Mouse (Mus musculus) Patski (cell line): ENCODE results near the gene Sdk1. TPM values are rescaled to one million over a fixed set of nuclear protein-coding genes. Genes with fewer than 3 reads are reported as not detected.

Source experiments
- ATAC-seq: fragments of 100-300 bp; one replicate; pipeline ENCODE4 v1.8.0; 2021
- CTCF ChIA-PET: fragments of 350-600 bp; sonication (Branson Sonifier 250); formaldehyde crosslinking; loops from one replicate; lab custom pipeline; 2022; ENCODE audit warnings: inconsistent platforms; lab: Charles Lee
- POLR2A ChIA-PET: fragments of 350-600 bp; sonication (Branson Sonifier 250); formaldehyde crosslinking; loops from one replicate; lab custom pipeline; 2022; ENCODE audit warnings: antibody characterized with exemption, inconsistent platforms; lab: Charles Lee
- DNase-seq: peaks from one replicate; pipeline ENCODE4 v3.0.0-alpha.2; 2011; ENCODE audit warnings: low read depth, low spot score
- H3K27me3 ChIP-seq: fragments of 371-371 bp; one replicate; pipeline ENCODE4 v1.5.1; 2021
- CTCF ChIP-seq: fragments of 100-300 bp; IDR thresholded peaks from one replicate; pipeline ENCODE4 v1.5.1; 2021
- in situ Hi-C: fragments of 300-500 bp; cut with MboI; formaldehyde crosslinking; loops from 3 replicates; pipeline ENCODE4 v1.11.1; 2018; ENCODE audit warnings: low pct_unique_long_range_greater_than_20kb, mixed read lengths
- polyA plus RNA-seq: library from polyadenylated mRNA; unstranded; gene quantifications from one replicate; pipeline ENCODE4 v1.2.3, GENCODE M21; 2021

Sdk1 gene
- polyA plus RNA-seq, 1 experiment from 2014 or later: 35.4 TPM

DNA sequence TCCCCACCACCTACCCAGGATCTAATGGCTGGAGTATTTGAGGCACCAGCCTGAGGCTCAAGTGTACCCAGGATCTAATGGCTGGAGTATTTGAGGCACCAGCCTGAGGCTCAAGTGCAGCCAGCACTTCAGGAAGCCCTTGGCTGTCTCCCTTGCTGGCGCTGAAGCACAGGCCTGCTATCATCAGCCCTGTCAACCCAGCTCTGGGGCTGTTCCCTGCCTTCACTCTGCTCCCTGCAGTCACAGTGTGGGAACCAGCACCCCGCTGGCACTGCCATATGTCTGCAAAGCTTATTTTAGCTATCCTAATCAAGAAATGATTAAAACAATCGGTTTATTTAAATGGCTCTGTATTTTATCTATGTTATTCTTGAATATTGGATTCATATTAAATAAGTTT, 457.1 kb downstream of the Sdk1 start:
- POLR2A ChIA-PET: no interaction called here
- TF ChIP-seq CTCF: no peak
- ATAC-seq (no peak), DNase-seq (no peak)
- in situ Hi-C loops: no loop called here
- CTCF ChIA-PET: no interaction called here
- no peaks in the 10 kb centered on the region for H3K27me3 ChIP-seq

DNA sequence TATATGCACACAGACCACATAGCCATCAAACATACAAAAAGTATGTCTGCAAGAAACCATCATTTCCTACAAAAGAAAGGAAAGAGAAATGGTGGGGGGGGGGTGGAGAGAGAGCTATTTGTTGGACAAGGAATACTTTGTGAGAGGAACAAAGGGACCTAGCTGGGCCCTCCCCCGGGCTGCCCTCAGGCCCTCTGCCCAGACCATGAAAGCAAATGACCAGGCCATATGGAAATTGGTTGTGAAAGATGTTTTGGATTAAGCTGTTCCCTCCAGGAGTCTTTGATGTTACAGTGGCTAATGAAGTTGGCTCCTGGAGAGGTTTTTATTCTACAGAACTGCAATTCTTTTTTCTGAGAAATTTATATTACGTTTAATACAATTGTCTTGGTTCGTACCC, 479.5 kb downstream of the Sdk1 start:
- ATAC-seq: no peak
- ChIA-PET POLR2A (interaction anchor here (0.8 to 1.1 kb wide), 2 partner anchors 10 to 12 kb away, joined by 3 to 4 read pairs; no protein-coding TSS in a partner anchor), CTCF (interaction anchor here (1.3 to 1.7 kb wide), 3 partner anchors 10 to 182 kb away, joined by 3 to 5 read pairs (median 5); no protein-coding TSS in a partner anchor)
- in situ Hi-C loops: no loop called here
- no peaks in the 10 kb centered on the region for H3K27me3 ChIP-seq
- TF ChIP-seq CTCF: no peak
- no peak for DNase-seq

DNA sequence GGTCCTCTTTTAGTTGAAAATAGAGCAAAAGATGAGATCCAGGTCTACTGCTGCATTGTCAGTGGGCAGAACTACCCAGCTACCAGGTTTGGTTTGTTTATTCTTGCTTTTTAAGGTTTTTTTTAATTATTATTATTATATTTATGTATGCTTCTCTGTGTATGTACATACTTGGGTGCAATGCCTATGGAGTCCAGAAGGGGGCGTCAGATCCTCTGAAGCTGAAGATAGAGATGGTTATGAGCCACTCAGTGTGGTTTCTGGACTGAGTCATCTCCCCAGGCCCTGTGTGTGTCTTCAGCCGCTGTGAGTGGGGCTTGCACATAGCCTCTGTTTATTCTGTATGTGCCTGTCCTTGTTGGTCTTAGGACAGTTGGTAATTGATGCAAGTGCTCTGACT, 486.7 kb downstream of the Sdk1 start:
- POLR2A ChIA-PET: interaction anchor here (0.6 kb wide), 1 partner anchor 425 kb away, joined by 6 read pairs; no protein-coding TSS in a partner anchor
- no peaks in the 10 kb centered on the region for H3K27me3 ChIP-seq
- in situ Hi-C loops: no loop called here
- ATAC-seq (no peak), DNase-seq (no peak)
- CTCF ChIA-PET: no interaction called here
- peak; percentile 26 for TF ChIP-seq CTCF

DNA sequence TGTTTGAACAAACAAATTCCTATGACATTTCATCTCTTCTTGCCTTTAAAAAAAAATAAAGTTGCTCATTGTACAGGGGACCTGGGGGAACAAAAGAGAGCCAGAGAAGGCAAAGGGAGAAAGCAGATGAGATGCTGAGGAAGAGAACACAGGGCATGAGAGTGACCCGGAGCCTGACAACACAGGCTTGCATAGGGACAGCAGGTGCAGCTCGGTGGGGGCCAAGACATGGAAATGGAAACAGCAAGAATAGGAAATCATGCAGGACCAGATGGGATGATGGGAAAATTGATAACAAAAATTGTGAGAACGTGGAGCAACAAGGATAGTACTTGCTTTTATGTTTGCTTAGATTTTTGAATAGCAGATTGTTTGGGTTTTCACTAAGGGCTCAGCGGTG, 488.7 kb downstream of the Sdk1 start:
- DNase-seq (no peak), ATAC-seq (no peak)
- no peak for TF ChIP-seq CTCF
- no peaks in the 10 kb centered on the region for H3K27me3 ChIP-seq
- in situ Hi-C loops: no loop called here
- CTCF ChIA-PET: interaction anchor here (1.8 kb wide), 1 partner anchor 8 kb away, joined by 5 read pairs; no protein-coding TSS in a partner anchor
- POLR2A ChIA-PET: interaction anchor here (1.2 kb wide), 1 partner anchor 9 kb away, joined by 4 read pairs; no protein-coding TSS in a partner anchor

DNA sequence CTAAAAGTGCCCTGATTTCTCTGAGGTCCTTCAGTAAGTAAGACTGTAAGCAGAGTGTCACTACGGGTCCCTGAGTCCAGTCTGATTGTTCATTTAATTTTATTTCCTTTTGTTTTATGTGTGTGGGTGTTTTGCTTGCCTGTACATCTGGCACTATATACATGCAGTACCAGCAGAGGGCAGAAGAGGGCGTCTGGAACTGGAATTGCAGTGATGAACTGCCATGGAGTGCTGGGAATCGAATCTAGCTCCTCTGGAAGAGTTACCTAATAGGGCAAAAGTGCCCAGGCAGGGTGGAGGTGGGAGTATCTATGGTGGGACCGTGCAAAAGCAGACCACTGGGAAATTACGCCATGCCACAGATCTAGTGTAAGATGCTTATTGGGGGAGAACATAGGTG, 497.4 kb downstream of the Sdk1 start:
- TF ChIP-seq CTCF: peak; percentile 42
- DNase-seq: no peak
- ChIA-PET CTCF (no interaction called here), POLR2A (no interaction called here)
- ATAC-seq: no peak
- no peaks in the 10 kb centered on the region for H3K27me3 ChIP-seq
- in situ Hi-C loops: no loop called here

DNA sequence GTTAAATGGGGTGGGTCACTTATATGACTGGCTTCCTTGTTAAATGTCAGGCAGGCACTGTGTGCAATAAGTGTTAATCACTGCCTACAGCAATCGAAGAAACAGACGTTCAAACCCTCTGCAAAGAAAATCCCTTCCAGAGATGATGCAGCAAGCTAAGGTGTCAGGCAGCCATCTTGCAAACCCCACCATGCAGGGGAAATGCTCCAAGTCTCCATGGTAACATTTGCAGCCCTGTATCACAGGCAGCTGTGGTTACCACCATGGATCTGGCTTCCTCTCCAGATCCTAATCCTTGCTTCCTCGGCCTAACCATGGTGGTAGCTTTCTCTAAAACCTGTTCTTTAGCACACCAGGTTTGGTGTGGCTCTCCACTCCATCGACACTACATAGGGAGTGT, 507.5 kb downstream of the Sdk1 start:
- DNase-seq: no peak
- POLR2A ChIA-PET: no interaction called here

DNA sequence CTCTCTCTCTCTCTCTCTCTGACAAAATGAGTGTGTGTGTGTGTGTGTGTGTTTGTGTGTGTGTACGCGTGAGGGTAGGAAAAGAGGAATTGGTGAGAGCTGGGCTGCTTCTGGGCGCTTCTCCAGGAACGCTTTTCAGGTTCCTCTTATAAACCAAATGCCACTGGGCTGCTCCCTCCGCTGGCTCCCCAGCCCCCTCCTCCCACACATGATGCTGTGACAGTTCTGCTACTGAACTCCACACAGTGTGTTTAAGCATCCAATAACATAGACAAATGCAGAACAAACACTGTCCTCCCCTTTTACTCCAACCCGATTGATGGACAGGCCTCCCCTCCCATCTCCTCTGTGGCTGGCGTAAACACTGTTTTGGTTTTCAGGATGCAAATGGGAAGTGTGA, 513.0 kb downstream of the Sdk1 start:
- no peaks in the 10 kb centered on the region for H3K27me3 ChIP-seq
- in situ Hi-C loops: no loop called here
- POLR2A ChIA-PET: no interaction called here
- TF ChIP-seq CTCF: no peak
- CTCF ChIA-PET: no interaction called here
- DNase-seq (no peak), ATAC-seq (no peak)

More for the DNA sequence above, 507.5 kb downstream of the Sdk1 start:
- no peaks in the 10 kb centered on the region for H3K27me3 ChIP-seq
- in situ Hi-C loops: no loop called here
- TF ChIP-seq CTCF: no peak
- no peak for ATAC-seq
- CTCF ChIA-PET: no interaction called here

DNA sequence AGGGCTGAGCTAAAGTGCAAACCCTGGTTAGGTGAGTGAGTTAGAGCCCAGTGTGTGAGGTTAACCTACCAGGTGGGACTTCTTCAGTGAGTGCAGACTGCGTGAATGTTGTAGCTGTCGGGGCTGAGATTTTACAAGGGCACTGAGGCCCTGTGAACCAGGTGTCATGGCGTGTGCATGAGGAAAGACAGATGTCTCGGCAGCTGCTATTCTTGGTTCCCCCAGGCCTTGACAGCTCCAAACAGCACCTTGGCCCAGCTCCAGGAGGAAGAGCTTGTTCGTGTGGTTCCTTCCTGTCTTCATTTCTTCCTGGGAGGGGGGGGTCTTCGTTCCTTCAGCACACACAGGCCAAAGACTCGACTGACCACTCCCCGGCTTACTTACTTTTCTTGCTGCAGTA, 517.6 kb downstream of the Sdk1 start:
- no peaks in the 10 kb centered on the region for H3K27me3 ChIP-seq
- DNase-seq (no peak), ATAC-seq (no peak)
- in situ Hi-C loops: no loop called here
- ChIA-PET CTCF (no interaction called here), POLR2A (no interaction called here)
- TF ChIP-seq CTCF: no peak

DNA sequence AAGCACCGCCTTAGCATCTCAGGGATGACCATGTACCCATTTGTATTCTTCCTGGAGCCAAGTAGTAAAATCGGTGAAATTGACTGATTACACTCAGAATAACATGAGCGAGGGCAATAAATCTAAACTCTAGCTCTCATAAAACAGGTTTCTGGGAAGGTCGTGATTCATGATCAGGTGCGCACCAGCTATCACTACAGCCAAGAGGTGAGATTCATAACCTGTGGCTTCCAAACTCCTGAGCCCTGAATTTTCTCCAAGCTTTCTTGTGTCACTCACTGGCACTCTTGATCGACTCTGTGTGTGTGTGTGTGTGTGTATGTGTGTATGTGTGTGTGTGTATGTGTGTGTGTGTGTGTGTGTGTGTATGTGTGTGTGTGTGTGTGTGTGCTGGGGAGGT, 522.8 kb downstream of the Sdk1 start:
- H3K27me3 ChIP-seq: no peaks in the 10 kb centered on the region
- ATAC-seq (no peak), DNase-seq (no peak)
- CTCF ChIA-PET: interaction anchor here (0.9 kb wide), 1 partner anchor 8 kb away, joined by 3 read pairs; no protein-coding TSS in a partner anchor
- POLR2A ChIA-PET: interaction anchor here (0.6 kb wide), 1 partner anchor 301 kb away, joined by 3 read pairs; no protein-coding TSS in a partner anchor
- in situ Hi-C loops: no loop called here
- TF ChIP-seq CTCF: no peak

DNA sequence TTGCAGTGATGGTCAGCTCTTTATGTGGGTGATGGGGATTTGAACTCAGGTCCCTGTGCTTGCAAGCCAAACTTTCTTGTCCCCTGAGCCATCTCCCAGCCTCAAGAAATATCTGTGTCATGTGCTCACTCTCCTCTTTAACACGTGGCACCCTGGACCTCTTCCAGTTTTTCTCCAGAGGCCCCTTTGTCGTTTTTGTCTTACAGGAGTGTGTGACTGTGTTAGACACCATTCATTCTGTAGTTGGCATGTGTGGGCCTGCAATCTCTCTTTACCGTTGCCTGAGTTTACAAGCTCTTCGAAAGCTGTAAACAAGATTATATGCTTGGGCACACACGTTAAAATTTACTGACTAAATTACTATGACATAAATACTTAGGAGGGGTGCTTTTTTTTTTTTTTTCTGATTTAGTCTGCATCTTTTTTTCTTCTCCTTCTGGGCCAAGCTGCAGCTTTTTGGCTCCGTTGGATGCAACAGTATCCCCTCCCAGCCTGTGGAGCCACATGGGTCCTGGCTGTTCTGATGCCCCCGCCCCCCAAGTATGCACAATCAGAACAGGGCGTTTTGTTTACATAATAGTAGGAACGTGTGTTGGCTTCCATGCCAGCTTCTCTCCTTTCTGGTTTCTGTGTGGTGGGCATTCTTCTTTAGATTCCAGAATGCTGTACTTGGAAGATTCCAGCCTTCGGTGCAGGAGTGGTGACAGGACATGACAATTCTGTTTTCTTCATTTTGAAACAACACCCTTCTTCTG, 527.6 kb downstream of the Sdk1 start:
- CTCF ChIA-PET: no interaction called here
- POLR2A ChIA-PET: interaction anchor here (0.5 to 0.6 kb wide), 2 partner anchors 18 to 162 kb away, joined by 4 to 9 read pairs; no protein-coding TSS in a partner anchor
- H3K27me3 ChIP-seq: no peaks in the 10 kb centered on the region
- ATAC-seq (no peak), DNase-seq (no peak)
- no peak for TF ChIP-seq CTCF
- in situ Hi-C loops: no loop called here

DNA sequence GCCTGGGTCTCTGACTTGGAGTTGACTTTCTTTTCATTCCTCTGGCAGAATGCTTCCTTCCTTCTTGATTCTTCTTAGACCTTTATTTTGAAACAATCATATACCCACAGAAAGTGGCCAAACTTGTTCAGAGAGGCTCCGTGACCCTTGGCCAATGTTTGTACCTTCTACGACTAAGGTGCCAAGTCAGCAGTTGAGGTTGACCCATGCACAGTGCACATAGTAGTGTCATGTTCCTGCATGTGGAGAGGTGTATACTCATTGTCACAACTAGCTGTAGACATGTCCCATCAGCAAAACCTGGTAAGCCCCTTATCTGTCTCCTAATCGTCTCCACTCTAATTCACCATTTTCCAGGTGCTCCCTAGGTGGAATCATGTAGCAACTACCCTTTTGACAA, 530.2 kb downstream of the Sdk1 start:
- ATAC-seq (no peak), DNase-seq (no peak)
- no peak for TF ChIP-seq CTCF
- ChIA-PET POLR2A (interaction anchor here (0.6 kb wide), 1 partner anchor 414 kb away, joined by 5 read pairs; no protein-coding TSS in a partner anchor), CTCF (no interaction called here)
- no peaks in the 10 kb centered on the region for H3K27me3 ChIP-seq
- in situ Hi-C loops: no loop called here
